35 mouse cellular contexts compared by ENCODE assay signal in genomic region chr19:16378565-16378964, GRCm38 (mm10).
"Had no signal": no experiment of that assay in that cellular context is flagged by ENCODE, and none has a peak within 500 bp of the region (broad histone marks: within the 10 kb centered on the region; RNA-seq: fewer than 3 reads in every experiment).

No protein-coding gene starts in this region.

- H3K9me3 ChIP-seq: heart, embryonic 10.5 days; heart, embryonic 12.5 days; heart, embryonic 13.5 days; heart, embryonic 15.5 days; hindbrain, embryonic 10.5 days; hindbrain, embryonic 12.5 days; hindbrain, embryonic 13.5 days; hindbrain, embryonic 15.5 days; intestine, embryonic 15.5 days; kidney, embryonic 15.5 days had no signal

- DNase-seq: heart, postnatal 10 days; heart, postnatal 14 days; heart, postnatal 36 days; heart, postnatal 4 days; kidney, adult 11 months; kidney, adult 18-20 months; kidney, adult 2 months; kidney, adult 8-10 months; kidney, adult 9 months; kidney, postnatal 10 days; kidney, postnatal 14 days; kidney, postnatal 25 days; kidney, postnatal 36 days; kidney, postnatal 4 days; layer of hippocampus, adult 9-11 months; layer of hippocampus, postnatal 36 days had no signal

- H3K27me3 ChIP-seq: heart, embryonic 12.5 days; heart, embryonic 13.5 days; heart, embryonic 15.5 days; hindbrain, embryonic 12.5 days; hindbrain, embryonic 13.5 days; hindbrain, embryonic 15.5 days; intestine, embryonic 15.5 days; kidney, embryonic 15.5 days had no signal

- H3K36me3 ChIP-seq: heart, embryonic 15.5 days; intestine, embryonic 15.5 days had no signal

- H3K9ac ChIP-seq: heart, embryonic 12.5 days; heart, embryonic 13.5 days; heart, embryonic 15.5 days; hindbrain, embryonic 12.5 days; hindbrain, embryonic 13.5 days; hindbrain, embryonic 14.5 days; hindbrain, embryonic 15.5 days; intestine, embryonic 15.5 days; kidney, embryonic 15.5 days had no signal

- H3K27ac ChIP-seq: heart, embryonic 10.5 days; heart, embryonic 13.5 days; heart, embryonic 15.5 days; hindbrain, embryonic 10.5 days; hindbrain, embryonic 12.5 days; hindbrain, embryonic 13.5 days; hindbrain, embryonic 14.5 days; hindbrain, embryonic 15.5 days; hindbrain, postnatal 0 days; intestine, embryonic 15.5 days; kidney, embryonic 15.5 days; kidney, postnatal 0 days; layer of hippocampus, adult 2 months had no signal

- H3K4me3 ChIP-seq: heart, embryonic 10.5 days; heart, embryonic 12.5 days; heart, embryonic 13.5 days; heart, embryonic 15.5 days; hindbrain, embryonic 10.5 days; hindbrain, embryonic 12.5 days; hindbrain, embryonic 13.5 days; hindbrain, embryonic 15.5 days; intestine, embryonic 15.5 days; kidney, embryonic 15.5 days; layer of hippocampus, adult 2 months had no signal

- ATAC-seq: hindbrain, embryonic 16.5 days; hindbrain, postnatal 0 days; inflammation-experienced regulatory T-cells, adult 6 months; intestine, embryonic 15.5 days; intestine, embryonic 16.5 days; intestine, postnatal 0 days had no signal

- H3K4me2 ChIP-seq: heart, embryonic 11.5 days; heart, embryonic 12.5 days; heart, embryonic 13.5 days; heart, embryonic 15.5 days; hindbrain, embryonic 12.5 days; hindbrain, embryonic 13.5 days; hindbrain, embryonic 14.5 days; hindbrain, embryonic 15.5 days; intestine, embryonic 15.5 days; kidney, embryonic 15.5 days had no signal
